Mouse (Mus musculus) MEL (cell line): ENCODE measurements at regions not wholly inside any gene's neighbourhood (a gene's known extent, or its start where the extent isn't known, plus 50 kb on each side); places are given as distances from the start of the nearest gene placed in this dataset.

Experiments used
- DNase-seq: peaks from one replicate; pipeline ENCODE4 v3.0.0; 2011; ENCODE audit warnings: low read depth, low spot score
- H3K27ac ChIP-seq: 2 replicates; pipeline ENCODE4 v1.5.1; 2012; ENCODE audit warnings: low read depth, mild to moderate bottlenecking, control low read depth, low read length, moderate library complexity; ENCODE audit not compliant: control insufficient read depth
- H3K27me3 ChIP-seq, 2 experiments: fragments of 150-350 bp in 1 of 2; sonication (generic) in 1 of 2; 2 replicates each; pipeline ENCODE4 v1.6.1; 2012; ENCODE audit warnings: low read length in 2 of 2, mild to moderate bottlenecking in 2 of 2, improper control_type of control experiment in 1 of 2, moderate library complexity in 1 of 2; ENCODE audit not compliant: insufficient read depth in 2 of 2, control insufficient read depth in 1 of 2
- H3K36me3 ChIP-seq, 2 experiments: 2 replicates each; pipeline ENCODE4 v1.6.1; 2012 to 2014; ENCODE audit warnings: low read length in 2 of 2, improper control_type of control experiment in 1 of 2, inconsistent platforms in 1 of 2, mild to moderate bottlenecking in 1 of 2; ENCODE audit not compliant: insufficient read depth in 2 of 2, control insufficient read depth in 1 of 2
- H3K4me1 ChIP-seq, 2 experiments: fragments of 150-350 bp in 1 of 2; sonication (generic) in 1 of 2; 2 replicates each; pipeline ENCODE4 v1.6.1; 2012; ENCODE audit warnings: low read length in 2 of 2, improper control_type of control experiment in 1 of 2, mild to moderate bottlenecking in 1 of 2; ENCODE audit not compliant: insufficient read depth in 2 of 2, control insufficient read depth in 1 of 2
- H3K4me3 ChIP-seq, 2 experiments: fragments of 150-350 bp in 1 of 2; sonication (generic) in 1 of 2; 2 replicates each; pipeline ENCODE4 v1.5.1; 2012; ENCODE audit warnings: low read depth in 2 of 2, low read length in 2 of 2, mild to moderate bottlenecking in 2 of 2, moderate library complexity in 2 of 2, control low read depth in 1 of 2, improper control_type of control experiment in 1 of 2; ENCODE audit not compliant: control insufficient read depth in 1 of 2, insufficient read depth in 1 of 2
- H3K79me2 ChIP-seq: 2 replicates; pipeline ENCODE4 v1.6.1; 2012; ENCODE audit warnings: mild to moderate bottlenecking, low read length, moderate library complexity; ENCODE audit not compliant: control insufficient read depth, poor library complexity, insufficient read depth
- H3K9ac ChIP-seq: 2 replicates; pipeline ENCODE4 v1.6.1; 2012; ENCODE audit warnings: low read depth, mild to moderate bottlenecking, control low read depth, low read length, moderate library complexity; ENCODE audit not compliant: control insufficient read depth, poor library complexity, severe bottlenecking
- H3K9me3 ChIP-seq: fragments of 150-350 bp; sonication (generic); replicated peaks from 2 replicates; pipeline ENCODE4 v1.6.1; 2012; ENCODE audit warnings: mild to moderate bottlenecking, low read length, improper control_type of control experiment, moderate library complexity; ENCODE audit not compliant: insufficient read depth
- CHD2 ChIP-seq: IDR thresholded peaks from 2 replicates; pipeline ENCODE4 v1.6.1; 2011; ENCODE audit warnings: low read length, improper control_type of control experiment
- CTCF ChIP-seq, 3 experiments: IDR thresholded peaks in 2 of 3; conservative IDR thresholded peaks in 1 of 3; 2 replicates each; pipeline ENCODE4 v1.5.1; 2011 to 2012; ENCODE audit warnings: low read length in 3 of 3, low read depth in 2 of 3, mild to moderate bottlenecking in 2 of 3, improper control_type of control experiment in 1 of 3, inconsistent platforms in 1 of 3, mixed read lengths in 1 of 3, moderate library complexity in 1 of 3; ENCODE audit not compliant: control insufficient read depth in 1 of 3, insufficient read depth in 1 of 3, poor library complexity in 1 of 3, severe bottlenecking in 1 of 3
- E2F4 ChIP-seq: IDR thresholded peaks from 2 replicates; pipeline ENCODE4 v1.6.1; 2011; ENCODE audit warnings: low read depth, low read length, improper control_type of control experiment, borderline replicate concordance
- HCFC1 ChIP-seq: IDR thresholded peaks from 2 replicates; pipeline ENCODE4 v1.6.1; 2012; ENCODE audit warnings: low read depth, mild to moderate bottlenecking, inconsistent platforms, low read length, improper control_type of control experiment, moderate library complexity
- JUND ChIP-seq: IDR thresholded peaks from 2 replicates; pipeline ENCODE4 v1.6.1; 2011; ENCODE audit warnings: low read depth, mild to moderate bottlenecking, improper control_type of control experiment, low read length
- MAX ChIP-seq: IDR thresholded peaks from 2 replicates; pipeline ENCODE4 v1.6.1; 2011; ENCODE audit warnings: low read length, improper control_type of control experiment
- MAZ ChIP-seq: IDR thresholded peaks from 2 replicates; pipeline ENCODE4 v1.6.1; 2012; ENCODE audit warnings: low read depth, mild to moderate bottlenecking, inconsistent platforms, low read length, improper control_type of control experiment
- NRF1 ChIP-seq: IDR thresholded peaks from 2 replicates; pipeline ENCODE4 v1.6.1; 2014; ENCODE audit warnings: low read depth, mild to moderate bottlenecking, inconsistent platforms, low read length, improper control_type of control experiment, moderate library complexity; ENCODE audit not compliant: poor library complexity, insufficient read depth, severe bottlenecking
- POLR2AphosphoS5 ChIP-seq: IDR thresholded peaks from 2 replicates; pipeline ENCODE4 v1.6.1; 2012; ENCODE audit warnings: low read depth, borderline replicate concordance, mild to moderate bottlenecking, inconsistent platforms, low read length, moderate library complexity, mixed read lengths
- RCOR1 ChIP-seq: IDR thresholded peaks from 2 replicates; pipeline ENCODE4 v1.6.1; 2012; ENCODE audit warnings: low read depth, mild to moderate bottlenecking, inconsistent platforms, low read length, improper control_type of control experiment
- SIN3A ChIP-seq: IDR thresholded peaks from 2 replicates; pipeline ENCODE4 v1.6.1; 2012; ENCODE audit warnings: low read length, improper control_type of control experiment, inconsistent platforms
- SMC3 ChIP-seq: IDR thresholded peaks from 2 replicates; pipeline ENCODE4 v1.6.1; 2011; ENCODE audit warnings: low read depth, low read length, improper control_type of control experiment
- UBTF ChIP-seq: IDR thresholded peaks from 2 replicates; pipeline ENCODE4 v1.6.1; 2012; ENCODE audit warnings: low read depth, mild to moderate bottlenecking, inconsistent platforms, low read length, improper control_type of control experiment, moderate library complexity, borderline replicate concordance; ENCODE audit not compliant: insufficient read depth
- USF1 ChIP-seq: IDR thresholded peaks from 2 replicates; pipeline ENCODE4 v1.6.1; 2014; ENCODE audit warnings: low read depth, mild to moderate bottlenecking, inconsistent platforms, low read length, improper control_type of control experiment, moderate library complexity
- USF2 ChIP-seq, 2 experiments: IDR thresholded peaks; 2 replicates each; pipeline ENCODE4 v1.6.1; 2011 to 2012; ENCODE audit warnings: improper control_type of control experiment in 2 of 2, low read length in 2 of 2, borderline replicate concordance in 1 of 2, inconsistent platforms in 1 of 2, low read depth in 1 of 2, mild to moderate bottlenecking in 1 of 2; ENCODE audit not compliant: insufficient read depth in 1 of 2
- ZKSCAN1 ChIP-seq: IDR thresholded peaks from 2 replicates; pipeline ENCODE4 v1.6.1; 2012; ENCODE audit warnings: low read depth, mild to moderate bottlenecking, inconsistent platforms, low read length, improper control_type of control experiment, moderate library complexity
- ZMIZ1 ChIP-seq: IDR thresholded peaks from 2 replicates; pipeline ENCODE4 v1.6.1; 2012; ENCODE audit warnings: low read depth, mild to moderate bottlenecking, inconsistent platforms, low read length, improper control_type of control experiment, moderate library complexity

DNA sequence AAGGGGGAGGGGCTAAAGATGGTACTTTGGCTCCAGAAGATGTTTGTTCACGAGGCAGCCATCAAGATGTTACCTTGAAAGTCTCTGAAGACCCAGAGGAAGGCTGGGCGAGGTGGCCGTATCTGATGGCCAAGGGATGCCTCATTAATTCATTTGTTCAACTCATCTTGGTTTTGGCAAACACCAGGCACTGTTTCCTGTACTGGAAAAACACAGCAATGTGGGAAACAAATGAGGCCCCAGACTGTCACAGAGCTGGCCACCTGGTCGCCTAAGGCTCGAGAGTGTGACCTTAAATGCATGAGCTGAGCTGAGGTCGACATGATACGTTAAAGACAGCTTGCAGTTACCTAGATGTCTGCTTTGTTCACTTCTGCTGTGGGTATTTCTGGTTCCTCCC lies 114.3 kb upstream of the Kazn start (continued):
- TF ChIP-seq ZMIZ1 (no peak), HCFC1 (no peak)

DNA sequence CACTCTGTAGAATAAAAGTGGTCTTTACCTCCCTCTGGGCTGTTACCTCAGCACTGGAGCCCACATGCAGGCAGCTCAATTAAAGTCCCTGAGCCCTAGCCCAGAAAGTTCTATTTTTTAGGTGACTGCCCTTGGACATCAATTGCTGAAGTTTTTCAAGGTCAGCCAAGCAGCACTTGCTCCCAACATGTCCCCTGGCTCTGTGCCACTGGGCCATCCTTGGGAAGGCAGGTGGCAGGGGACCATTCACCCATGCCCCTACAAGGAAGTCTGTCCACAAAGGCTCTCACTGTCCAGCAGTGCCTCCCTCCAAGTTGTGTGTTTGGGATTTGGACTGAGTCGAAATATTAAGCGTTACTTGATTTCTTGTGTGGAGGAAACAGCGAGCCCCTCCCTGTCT lies 112.6 kb upstream of the Kazn start:
- H3K27me3 ChIP-seq, result no peaks in the 10 kb centered on the region
- H3K9me3 ChIP-seq, result no peaks in the 10 kb centered on the region
- H3K79me2 ChIP-seq, result no peaks in the 10 kb centered on the region
- DNase-seq, result no peak
- H3K4me3 ChIP-seq, result no peak overlapping the region
- no peaks in the 10 kb centered on the region for H3K4me1 ChIP-seq
- TF ChIP-seq MAZ (no peak), HCFC1 (no peak), POLR2AphosphoS5 (no peak), USF1 (no peak), SMC3 (no peak), UBTF (no peak), CTCF (IDR thresholded peaks at IDR 0.05 in 2 of 3, conservative IDR thresholded peaks at IDR 0.05 in 1 of 3; ENCODE audit: control insufficient read depth in 1 of 3, insufficient read depth in 1 of 3, low read depth in 2 of 3, low read length in 3 of 3, poor library complexity in 1 of 3, severe bottlenecking in 1 of 3) (no peak), JUND (no peak), ZKSCAN1 (no peak), ZMIZ1 (no peak), E2F4 (no peak), MAX (no peak), NRF1 (no peak), USF2 (IDR thresholded peaks at IDR 0.05; ENCODE audit: borderline replicate concordance in 1 of 2, insufficient read depth in 1 of 2, low read depth in 1 of 2, low read length in 2 of 2) (no peak), SIN3A (no peak), RCOR1 (no peak)
- no peak overlapping the region for H3K9ac ChIP-seq
- H3K36me3 ChIP-seq, result no peaks in the 10 kb centered on the region
- H3K27ac ChIP-seq, result no peak overlapping the region

DNA sequence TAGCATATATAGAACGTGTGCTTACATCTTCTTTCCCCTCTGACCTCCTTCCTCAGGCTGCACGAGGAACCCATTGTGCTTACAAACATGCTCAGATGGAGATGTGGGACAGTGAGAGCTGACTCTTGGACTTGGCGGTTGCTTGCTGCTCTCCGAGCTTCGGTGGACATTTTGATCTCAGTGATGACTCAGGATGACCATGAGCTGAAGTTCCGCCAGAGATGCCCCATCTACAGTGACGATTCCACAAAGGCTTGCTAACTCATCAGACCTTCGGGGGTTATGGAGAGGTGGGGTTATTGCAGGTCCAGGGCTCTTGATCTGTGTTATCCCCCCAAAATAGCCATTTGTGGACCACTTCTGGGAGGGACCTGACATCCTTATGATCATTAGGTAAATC lies 111.8 kb upstream of the Kazn start:
- Histone ChIP-seq H3K9me3 (no peaks in the 10 kb centered on the region), H3K79me2 (no peaks in the 10 kb centered on the region), H3K4me1 (no peaks in the 10 kb centered on the region), H3K27me3 (no peaks in the 10 kb centered on the region), H3K4me3 (no peak overlapping the region), H3K9ac (no peak overlapping the region), H3K36me3 (no peaks in the 10 kb centered on the region), H3K27ac (no peak overlapping the region)
- no peak for DNase-seq
- TF ChIP-seq UBTF (no peak), JUND (no peak), CHD2 (no peak)
